Mouse (Mus musculus): ENCODE results near the gene Nxt1. TPM values are rescaled to one million over a fixed set of nuclear protein-coding genes. Genes with fewer than 3 reads are reported as not detected.
A peak's percentile ranks its signal among the peaks of the same experiment; 100 is the strongest.

Nxt1 gene
- total RNA-seq (2021): 10 to 100 TPM; 11.5 to 11.9 TPM

GRCm38 (mm10) chr2:148672199-148673096 is at the start of gene Nxt1:
Gene Nxt1, plus strand, starts transcription at chr2:148672601.
- DNase-seq (ENCODE audit: low spot score in 2 of 2): peak; percentile 99
- intact Hi-C loops (cut with DNase I): loop anchor here (10.0 kb wide), 1 partner anchor 182 kb away; no protein-coding TSS in a partner anchor

GRCm38 (mm10) chr2:148623067-148623466 is 49.3 kb upstream of the Nxt1 start:
- no peak for DNase-seq (ENCODE audit: low spot score in 2 of 2)
- intact Hi-C loops (cut with DNase I): no loop called here

- intact Hi-C loops (cut with DNase I): no loop called here
- DNase-seq (ENCODE audit: low spot score in 2 of 2): no peak
Observed at GRCm38 (mm10) chr2:148624484-148624883, 47.9 kb upstream of the Nxt1 start.

- DNase-seq (ENCODE audit: low spot score in 2 of 2): peak in 1 of 2 experiments; percentile 23
- intact Hi-C loops (cut with DNase I): no loop called here
Observed at GRCm38 (mm10) chr2:148627011-148627471, 45.4 kb upstream of the Nxt1 start.

- intact Hi-C loops (cut with DNase I): loop anchor here (5.0 kb wide), 1 partner anchor 34 kb away; no protein-coding TSS in a partner anchor
- DNase-seq (ENCODE audit: low spot score in 2 of 2): no peak
Observed at GRCm38 (mm10) chr2:148631011-148631410, 41.4 kb upstream of the Nxt1 start.

GRCm38 (mm10) chr2:148631602-148632001 is 40.8 kb upstream of the Nxt1 start:
- DNase-seq (ENCODE audit: low spot score in 2 of 2): no peak
- intact Hi-C loops (cut with DNase I): loop anchor here (5.0 kb wide), 1 partner anchor 34 kb away; no protein-coding TSS in a partner anchor

- intact Hi-C loops (cut with DNase I): loop anchor here (5.0 kb wide), 1 partner anchor 37 kb away; no protein-coding TSS in a partner anchor
- peak; percentile 29 to 35 for DNase-seq (ENCODE audit: low spot score in 2 of 2)
Observed at GRCm38 (mm10) chr2:148634466-148634865, 37.9 kb upstream of the Nxt1 start.

- DNase-seq (ENCODE audit: low spot score in 2 of 2): no peak
- intact Hi-C loops (cut with DNase I): no loop called here
Observed at GRCm38 (mm10) chr2:148642610-148643370, 29.6 kb upstream of the Nxt1 start.

- intact Hi-C loops (cut with DNase I): no loop called here
- DNase-seq (ENCODE audit: low spot score in 2 of 2): no peak
Observed at GRCm38 (mm10) chr2:148644421-148645000, 27.9 kb upstream of the Nxt1 start.

- DNase-seq (ENCODE audit: low spot score in 2 of 2): no peak
- intact Hi-C loops (cut with DNase I): loop anchor here (5.0 to 10.0 kb wide), 2 partner anchors 68 to 846 kb away; no protein-coding TSS in a partner anchor
Observed at GRCm38 (mm10) chr2:148650587-148651357, 21.6 kb upstream of the Nxt1 start.

- peak; percentile 45 to 74 for DNase-seq (ENCODE audit: low spot score in 2 of 2)
- intact Hi-C loops (cut with DNase I): loop anchor here (2.0 to 10.0 kb wide), 4 partner anchors 73 to 850 kb away; partner anchors contain the start of gene Thbd
Observed at GRCm38 (mm10) chr2:148654961-148655360, 17.4 kb upstream of the Nxt1 start.

GRCm38 (mm10) chr2:148663458-148663857 is 8.9 kb upstream of the Nxt1 start:
- intact Hi-C loops (cut with DNase I): no loop called here

GRCm38 (mm10) chr2:148677801-148678200 is 5.4 kb downstream of the Nxt1 start:
- intact Hi-C loops (cut with DNase I): loop anchor here (10.0 kb wide), 1 partner anchor 177 kb away; no protein-coding TSS in a partner anchor
- peak; percentile 80 to 81 for DNase-seq (ENCODE audit: low spot score in 2 of 2)

More at GRCm38 (mm10) chr2:148663458-148663857, 8.9 kb upstream of the Nxt1 start:
- DNase-seq (ENCODE audit: low spot score in 2 of 2): no peak

- intact Hi-C loops (cut with DNase I): loop anchor here (10.0 kb wide), 1 partner anchor 175 kb away; no protein-coding TSS in a partner anchor
- peak; percentile 27 to 29 for DNase-seq (ENCODE audit: low spot score in 2 of 2)
Observed at GRCm38 (mm10) chr2:148679346-148679745, 6.9 kb downstream of the Nxt1 start.

GRCm38 (mm10) chr2:148680775-148681291 is 8.4 kb downstream of the Nxt1 start, which contains the start of gene Gzf1:
Gene Gzf1, plus strand, starts transcription at chr2:148681023.
- peak; percentile 99 for DNase-seq (ENCODE audit: low spot score in 2 of 2)
- intact Hi-C loops (cut with DNase I): loop anchor here (2.0 kb wide), 1 partner anchor 52 kb away; the partner anchor contains the start of gene Napb

- DNase-seq (ENCODE audit: low spot score in 2 of 2): peak in 1 of 2 experiments; percentile 21
- intact Hi-C loops (cut with DNase I): loop anchor here (2.0 kb wide), 1 partner anchor 51 kb away; the partner anchor contains the start of gene Napb
Observed at GRCm38 (mm10) chr2:148681461-148681891, 9.1 kb downstream of the Nxt1 start.

- intact Hi-C loops (cut with DNase I): no loop called here
- no peak for DNase-seq (ENCODE audit: low spot score in 2 of 2)
Observed at GRCm38 (mm10) chr2:148683031-148683430, 10.6 kb downstream of the Nxt1 start.

GRCm38 (mm10) chr2:148684972-148685371 is 12.6 kb downstream of the Nxt1 start:
- intact Hi-C loops (cut with DNase I): no loop called here
- DNase-seq (ENCODE audit: low spot score in 2 of 2): no peak
